Mouse (Mus musculus) liver, adult 2 months (tissue): ENCODE measurements around the gene Acta2.

ENCODE experiments used
- CTCF ChIP-seq: fragments of 200-500 bp; IDR thresholded peaks from 2 replicates; pipeline ENCODE4 v1.5.1; 2011; ENCODE audit warnings: low read depth, low read length, control low read depth
- POLR2A ChIP-seq: fragments of 200-500 bp; IDR thresholded peaks from 2 replicates; pipeline ENCODE4 v1.6.1; 2011; ENCODE audit warnings: low read length, control low read depth; ENCODE audit not compliant: insufficient read depth; ENCODE audit errors: extremely low read depth

DNA sequence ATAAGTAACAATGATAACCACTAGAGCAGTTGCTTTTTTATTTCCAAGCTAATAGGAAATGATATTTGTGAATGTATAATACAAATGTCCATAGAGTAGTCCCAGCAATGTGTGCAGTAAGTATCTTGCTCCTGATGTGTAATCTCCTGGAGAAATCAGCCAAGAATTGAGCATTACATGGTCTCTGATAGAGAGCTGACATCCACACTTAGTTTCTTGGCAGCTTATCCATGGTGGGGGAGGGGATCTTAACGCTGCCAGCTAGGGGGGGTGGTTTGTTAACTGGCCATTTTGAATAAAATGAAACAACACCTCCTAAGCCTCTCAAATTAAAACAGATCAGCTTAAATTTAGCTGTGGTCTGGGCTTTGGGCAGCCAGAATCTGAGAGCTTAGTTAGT, 13.6 kb upstream of the Acta2 start:
- no peak for TF ChIP-seq POLR2A
- TF ChIP-seq CTCF = no peak
